Mouse (Mus musculus) spleen, adult 2 months (tissue): ENCODE results near the gene Klf6. TPM values are rescaled to one million over a fixed set of nuclear protein-coding genes. Genes with fewer than 3 reads are reported as not detected.

Source experiments
- DNase-seq, 2 experiments: peaks; one replicate each; pipeline versions ENCODE4 v3.0.0 to v3.0.0-alpha.2; 2012 to 2021; ENCODE audit warnings: low spot score in 2 of 2, low read depth in 1 of 2
- H3K27ac ChIP-seq: fragments of 200-500 bp; 2 replicates; pipeline ENCODE4 v1.5.1; 2012; ENCODE audit warnings: low read length, inconsistent platforms; ENCODE audit not compliant: insufficient read depth
- H3K27me3 ChIP-seq: fragments of 200-500 bp; 2 replicates; pipeline ENCODE4 v1.6.1; 2012; ENCODE audit warnings: mild to moderate bottlenecking, moderate library complexity, low read length, inconsistent platforms; ENCODE audit not compliant: control insufficient read depth, insufficient read depth
- H3K36me3 ChIP-seq: fragments of 200-500 bp; 2 replicates; pipeline ENCODE4 v1.6.1; 2012; ENCODE audit warnings: mild to moderate bottlenecking, low read length, inconsistent platforms; ENCODE audit not compliant: control insufficient read depth, insufficient read depth
- H3K4me1 ChIP-seq: fragments of 200-500 bp; 2 replicates; pipeline ENCODE4 v1.6.1; 2011; ENCODE audit warnings: inconsistent platforms; ENCODE audit not compliant: control insufficient read depth, insufficient read depth, insufficient read length
- H3K4me3 ChIP-seq: fragments of 200-500 bp; 2 replicates; pipeline ENCODE4 v1.5.1; 2011; ENCODE audit warnings: mild to moderate bottlenecking, inconsistent platforms; ENCODE audit not compliant: insufficient read depth, insufficient read length; ENCODE audit errors: extremely low read depth
- CTCF ChIP-seq: fragments of 200-500 bp; IDR thresholded peaks from 2 replicates; pipeline ENCODE4 v1.5.1; 2011; ENCODE audit warnings: mild to moderate bottlenecking, inconsistent platforms; ENCODE audit not compliant: insufficient read depth, insufficient read length, insufficient replicate concordance; ENCODE audit errors: extremely low read depth
- POLR2A ChIP-seq: fragments of 200-500 bp; IDR thresholded peaks from 2 replicates; pipeline ENCODE4 v1.6.1; 2011; ENCODE audit warnings: low read depth, low read length, inconsistent platforms
- WGBS: fragments of 180-500 bp; shearing (Covaris S2); methylation state at CpG from one replicate; pipeline ENCODE4 v1.1.7; 2018; 5-methylcytosine and 5-hydroxymethylcytosine counted together
- polyA plus RNA-seq: library from polyadenylated mRNA; depleted of rRNA; stranded (reverse); fragments of >200 nt; gene quantifications from 2 replicates; pipeline ENCODE4 v1.2.3, GENCODE M21; 2012; rRNA removed

Gene Klf6
- polyA plus RNA-seq = 8.4 and 14.6 TPM in 2 replicates

- TF ChIP-seq CTCF (no peak), POLR2A (peak; percentile 99)
- Histone ChIP-seq H3K27me3 (no peaks in the 10 kb centered on the region), H3K4me1 (peaks cover 6% of the 10 kb centered on the region), H3K36me3 (peaks cover 14% of the 10 kb centered on the region), H3K4me3 (peak within 1 kb of the TSS; percentile 82), H3K27ac (peak within 1 kb of the TSS; percentile 99)
- peak; percentile 98 to 99 for DNase-seq
- WGBS = under 1% methylated on average over 58 of the region's 60 CpGs
These were observed at the start of gene Klf6 for GRCm38 (mm10) chr13:5861157-5862002. Gene Klf6, plus strand, starts transcription at chr13:5861482.

- 94% methylated on average over 9 of the region's 9 CpGs for WGBS
- Histone ChIP-seq H3K36me3 (no peaks in the 10 kb centered on the region), H3K27me3 (no peaks in the 10 kb centered on the region), H3K4me3 (no peak overlapping the region), H3K4me1 (no peaks in the 10 kb centered on the region), H3K27ac (no peak overlapping the region)
- no peak for DNase-seq
- TF ChIP-seq POLR2A = no peak
- no peak for TF ChIP-seq CTCF
These were observed 47.8 kb upstream of the Klf6 start for GRCm38 (mm10) chr13:5813433-5813832.

GRCm38 (mm10) chr13:5817250-5817649, 44.0 kb upstream of the Klf6 start:
- TF ChIP-seq POLR2A (no peak), CTCF (no peak)
- DNase-seq = no peak
- Histone ChIP-seq H3K4me1 (no peaks in the 10 kb centered on the region), H3K27ac (no peak overlapping the region), H3K4me3 (no peak overlapping the region), H3K27me3 (no peaks in the 10 kb centered on the region), H3K36me3 (no peaks in the 10 kb centered on the region)
- WGBS = 81% methylated on average over 3 of the region's 3 CpGs

GRCm38 (mm10) chr13:5819173-5819572, 42.1 kb upstream of the Klf6 start:
- H3K27ac ChIP-seq = no peak overlapping the region
- no peak for DNase-seq
- no peaks in the 10 kb centered on the region for H3K36me3 ChIP-seq
- H3K4me3 ChIP-seq = no peak overlapping the region
- 81% methylated on average over 3 of the region's 3 CpGs for WGBS
- H3K4me1 ChIP-seq = no peaks in the 10 kb centered on the region
- TF ChIP-seq CTCF = no peak
- TF ChIP-seq POLR2A = no peak
- no peaks in the 10 kb centered on the region for H3K27me3 ChIP-seq

- Histone ChIP-seq H3K27ac (no peak overlapping the region), H3K4me3 (no peak overlapping the region), H3K36me3 (no peaks in the 10 kb centered on the region), H3K4me1 (no peaks in the 10 kb centered on the region), H3K27me3 (no peaks in the 10 kb centered on the region)
- no peak for DNase-seq
- TF ChIP-seq CTCF (no peak), POLR2A (no peak)
- 75% methylated on average over 11 of the region's 11 CpGs for WGBS
These were observed 38.7 kb upstream of the Klf6 start for GRCm38 (mm10) chr13:5822586-5822985.

GRCm38 (mm10) chr13:5823150-5823549, 38.1 kb upstream of the Klf6 start:
- 80% methylated on average over 7 of the region's 7 CpGs for WGBS
- no peaks in the 10 kb centered on the region for H3K27me3 ChIP-seq
- no peak overlapping the region for H3K27ac ChIP-seq
- no peak overlapping the region for H3K4me3 ChIP-seq
- no peaks in the 10 kb centered on the region for H3K4me1 ChIP-seq
- no peak for TF ChIP-seq POLR2A
- TF ChIP-seq CTCF = no peak
- DNase-seq = no peak
- no peaks in the 10 kb centered on the region for H3K36me3 ChIP-seq

- WGBS = 85% methylated on average over 8 of the region's 8 CpGs
- H3K27me3 ChIP-seq = no peaks in the 10 kb centered on the region
- H3K36me3 ChIP-seq = no peaks in the 10 kb centered on the region
- no peak for DNase-seq
- H3K4me3 ChIP-seq = no peak overlapping the region
- H3K27ac ChIP-seq = no peak overlapping the region
- no peak for TF ChIP-seq CTCF
- TF ChIP-seq POLR2A = no peak
- H3K4me1 ChIP-seq = no peaks in the 10 kb centered on the region
These were observed 37.0 kb upstream of the Klf6 start for GRCm38 (mm10) chr13:5824189-5824815.
